Mouse (Mus musculus) spleen, adult 2 months (tissue): Measurements from ENCODE around the gene Fam228b. TPM values are rescaled to one million over a fixed set of nuclear protein-coding genes. Genes with fewer than 3 reads are reported as not detected.
A peak's percentile ranks its signal among the peaks of the same experiment; 100 is the strongest.
"Not testable (repeated sequence)": the region's sequence is repeated elsewhere in the genome, so short reads cannot be mapped to it uniquely, and the experiment has no call there.

Source experiments
- DNase-seq, 2 experiments: peaks; one replicate each; pipeline versions ENCODE4 v3.0.0 to v3.0.0-alpha.2; 2012 to 2021; ENCODE audit warnings: low spot score in 2 of 2, low read depth in 1 of 2
- H3K27ac ChIP-seq: fragments of 200-500 bp; 2 replicates; pipeline ENCODE4 v1.5.1; 2012; ENCODE audit warnings: low read length, inconsistent platforms; ENCODE audit not compliant: insufficient read depth
- H3K27me3 ChIP-seq: fragments of 200-500 bp; 2 replicates; pipeline ENCODE4 v1.6.1; 2012; ENCODE audit warnings: mild to moderate bottlenecking, moderate library complexity, low read length, inconsistent platforms; ENCODE audit not compliant: control insufficient read depth, insufficient read depth
- H3K36me3 ChIP-seq: fragments of 200-500 bp; 2 replicates; pipeline ENCODE4 v1.6.1; 2012; ENCODE audit warnings: mild to moderate bottlenecking, low read length, inconsistent platforms; ENCODE audit not compliant: control insufficient read depth, insufficient read depth
- H3K4me1 ChIP-seq: fragments of 200-500 bp; 2 replicates; pipeline ENCODE4 v1.6.1; 2011; ENCODE audit warnings: inconsistent platforms; ENCODE audit not compliant: control insufficient read depth, insufficient read depth, insufficient read length
- H3K4me3 ChIP-seq: fragments of 200-500 bp; 2 replicates; pipeline ENCODE4 v1.5.1; 2011; ENCODE audit warnings: mild to moderate bottlenecking, inconsistent platforms; ENCODE audit not compliant: insufficient read depth, insufficient read length; ENCODE audit errors: extremely low read depth
- CTCF ChIP-seq: fragments of 200-500 bp; IDR thresholded peaks from 2 replicates; pipeline ENCODE4 v1.5.1; 2011; ENCODE audit warnings: mild to moderate bottlenecking, inconsistent platforms; ENCODE audit not compliant: insufficient read depth, insufficient read length, insufficient replicate concordance; ENCODE audit errors: extremely low read depth
- POLR2A ChIP-seq: fragments of 200-500 bp; IDR thresholded peaks from 2 replicates; pipeline ENCODE4 v1.6.1; 2011; ENCODE audit warnings: low read depth, low read length, inconsistent platforms
- WGBS: fragments of 180-500 bp; shearing (Covaris S2); methylation state at CpG from one replicate; pipeline ENCODE4 v1.1.7; 2018; 5-methylcytosine and 5-hydroxymethylcytosine counted together
- polyA plus RNA-seq: library from polyadenylated mRNA; depleted of rRNA; stranded (reverse); fragments of >200 nt; gene quantifications from 2 replicates; pipeline ENCODE4 v1.2.3, GENCODE M21; 2012

Gene Fam228b
- polyA plus RNA-seq, 1 experiment: 0.16 TPM

GRCm38 (mm10) chr12:4777734-4778133 is 8.7 kb upstream of the Fam228b start:
- TF ChIP-seq CTCF (no peak), POLR2A (no peak)
- no peak for DNase-seq
- Histone ChIP-seq H3K4me3 (no peak overlapping the region), H3K27ac (no peak overlapping the region), H3K4me1 (no peaks in the 10 kb centered on the region), H3K36me3 (no peaks in the 10 kb centered on the region), H3K27me3 (no peaks in the 10 kb centered on the region)
- 84% methylated on average over 6 of the region's 6 CpGs for WGBS

GRCm38 (mm10) chr12:4775588-4775949 is 6.5 kb upstream of the Fam228b start:
- Histone ChIP-seq H3K36me3 (no peaks in the 10 kb centered on the region), H3K27me3 (no peaks in the 10 kb centered on the region), H3K27ac (no peak overlapping the region), H3K4me3 (no peak overlapping the region), H3K4me1 (no peaks in the 10 kb centered on the region)
- WGBS: 54% methylated on average over 9 of the region's 9 CpGs
- DNase-seq: no peak
- TF ChIP-seq POLR2A: no peak
- TF ChIP-seq CTCF: no peak

GRCm38 (mm10) chr12:4774895-4775587 is 6.0 kb upstream of the Fam228b start:
- TF ChIP-seq POLR2A (no peak), CTCF (no peak)
- H3K27ac ChIP-seq: no peak overlapping the region
- WGBS: 70% methylated on average over 8 of the region's 8 CpGs
- H3K27me3 ChIP-seq: no peaks in the 10 kb centered on the region
- no peaks in the 10 kb centered on the region for H3K4me1 ChIP-seq
- no peak for DNase-seq
- H3K36me3 ChIP-seq: no peaks in the 10 kb centered on the region
- no peak overlapping the region for H3K4me3 ChIP-seq

GRCm38 (mm10) chr12:4769333-4769723 is 261 bp upstream of the Fam228b start:
- WGBS: 26% methylated on average over 13 of the region's 13 CpGs
- no peaks in the 10 kb centered on the region for H3K36me3 ChIP-seq
- TF ChIP-seq POLR2A: no peak
- TF ChIP-seq CTCF: no peak
- H3K27ac ChIP-seq: no peak overlapping the region
- no peak for DNase-seq
- peak overlapping the region; percentile 91 for H3K4me3 ChIP-seq
- H3K27me3 ChIP-seq: no peaks in the 10 kb centered on the region
- peaks cover 5% of the 10 kb centered on the region; the same call in 1 of the 2 replicates for H3K4me1 ChIP-seq

GRCm38 (mm10) chr12:4757060-4757459 is 12.0 kb downstream of the Fam228b start:
- no peak for TF ChIP-seq POLR2A
- TF ChIP-seq CTCF: no peak
- 92% methylated on average over 1 of the region's 1 CpGs for WGBS
- H3K4me1 ChIP-seq: no peaks in the 10 kb centered on the region
- DNase-seq: no peak
- no peak overlapping the region for H3K27ac ChIP-seq
- no peak overlapping the region for H3K4me3 ChIP-seq
- no peaks in the 10 kb centered on the region for H3K27me3 ChIP-seq
- no peaks in the 10 kb centered on the region for H3K36me3 ChIP-seq

GRCm38 (mm10) chr12:4754451-4754850 is 14.6 kb downstream of the Fam228b start:
- whole genome bisulfite sequencing: 93% methylated on average over 4 of the region's 4 CpGs
- not testable (repeated sequence) for DNase-seq, H3K4me3 ChIP-seq, H3K27ac ChIP-seq, H3K27me3 ChIP-seq, H3K4me1 ChIP-seq, H3K36me3 ChIP-seq

- Histone ChIP-seq H3K4me1 (no peaks in the 10 kb centered on the region), H3K36me3 (no peaks in the 10 kb centered on the region), H3K27me3 (no peaks in the 10 kb centered on the region), H3K27ac (no peak overlapping the region), H3K4me3 (no peak overlapping the region)
- TF ChIP-seq CTCF (no peak), POLR2A (no peak)
- WGBS: 94% methylated on average over 10 of the region's 10 CpGs
- no peak for DNase-seq
Measured at GRCm38 (mm10) chr12:4744486-4744885, 24.6 kb downstream of the Fam228b start.
